In genomic region chr2:158133050-158133449, GRCm38 (mm10) we compare ENCODE assay signal across 9 mouse cellular contexts. TPM values are rescaled to one million over a fixed set of nuclear protein-coding genes. Genes with fewer than 3 reads are reported as not detected.
DNase-seq lines count a peak whose midpoint lies in the region; ATAC-seq lines count a peak whose summit lies in the region.
"Had no signal": no experiment of that assay in that cellular context is flagged by ENCODE, and none has a peak within 500 bp of the region (broad histone marks: within the 10 kb centered on the region; RNA-seq: fewer than 3 reads in every experiment).

No protein-coding gene starts in this region.

- ATAC-seq in CD4-positive, CD25-positive, alpha-beta regulatory T cell, adult 4 months = peak; percentile 51
- ATAC-seq in megakaryocyte progenitor cell, adult 5-6 weeks (replicated peaks; ENCODE audit: poor library complexity) = peak; percentile 93
- ATAC-seq: forebrain, embryonic 15.5 days had no signal

- intact Hi-C loops in left cerebral cortex, postnatal 4 days (cut with DNase I) = no loop called here

- DNase-seq in lung, adult 18-20 months = peak; percentile 57 to 64
- DNase-seq in lung, postnatal 10 days = no peak
- DNase-seq in brain, adult 2 months (ENCODE audit: low read depth, low spot score) = peak; percentile 23
- no peak for DNase-seq in left cerebral cortex, postnatal 4 days
- DNase-seq in kidney, postnatal 25 days = no peak
- DNase-seq: cerebellum, postnatal 10 days had no signal

RNA-seq across cellular contexts. Expression of gene Tgm2, which starts 13.2 kb away (rescaled TPM):
- polyA plus RNA-seq in CD4-positive, CD25-positive, alpha-beta regulatory T cell, adult 4 months (2017; shearing (Covaris generic)) = 1 to 10 TPM; 3.1 to 4.4 TPM
- 0.07 and 0.39 TPM in 2 replicates for total RNA-seq in megakaryocyte progenitor cell, adult 5-6 weeks (2015)
- total RNA-seq in megakaryocyte progenitor cell, adult 5-6 weeks (2017) = 0.58 and 1.5 TPM in 2 replicates
- total RNA-seq in left cerebral cortex, postnatal 4 days (2021) = 1 to 10 TPM; 7.0 to 9.7 TPM

Comparison
In these comparisons a context has a peak if more than half of its experiments do, and no peak if none do; other contexts are left out.
1. DNase-seq: peak in lung, adult 18-20 months (2 of 2) and brain, adult 2 months (single experiment); none in lung, postnatal 10 days (single experiment), left cerebral cortex, postnatal 4 days (single experiment) and kidney, postnatal 25 days (0 of 2).